Mouse (Mus musculus) erythroblast, embryonic 14.5 days (primary cell): ENCODE measurements around the gene Sdcbp2. TPM values are rescaled to one million over a fixed set of nuclear protein-coding genes. Genes with fewer than 3 reads are reported as not detected.

ENCODE experiments used
- H3K27me3 ChIP-seq: 2 replicates; pipeline ENCODE4 v1.6.1; 2012; ENCODE audit warnings: inconsistent platforms; ENCODE audit not compliant: control insufficient read depth
- H3K36me3 ChIP-seq: 2 replicates; pipeline ENCODE4 v1.6.1; 2012; ENCODE audit warnings: mild to moderate bottlenecking, inconsistent platforms; ENCODE audit not compliant: control insufficient read depth
- H3K4me1 ChIP-seq: 2 replicates; pipeline ENCODE4 v1.6.1; 2012; ENCODE audit warnings: inconsistent platforms; ENCODE audit not compliant: control insufficient read depth
- H3K4me3 ChIP-seq: replicated peaks from 2 replicates; pipeline ENCODE3; 2012; ENCODE audit warnings: moderate library complexity, mild to moderate bottlenecking, inconsistent platforms
- H3K9me3 ChIP-seq: 2 replicates; pipeline ENCODE4 v1.6.1; 2012; ENCODE audit warnings: low read length, inconsistent platforms, mixed read lengths; ENCODE audit not compliant: control insufficient read depth
- GATA1 ChIP-seq: IDR thresholded peaks from 2 replicates; pipeline ENCODE4 v1.6.1; 2012; ENCODE audit warnings: low read length, inconsistent platforms, mixed read lengths
- TAL1 ChIP-seq: IDR thresholded peaks from 3 replicates; pipeline ENCODE4 v1.6.1; 2012; ENCODE audit warnings: low read length, inconsistent platforms, mixed read lengths
- polyA plus RNA-seq: library from polyadenylated mRNA; stranded (reverse); fragments of >175 nt; gene quantifications from 2 replicates; pipeline ENCODE4 v1.2.3, GENCODE M21; 2012

Gene Sdcbp2
- polyA plus RNA-seq: not detected in 2 replicates

GRCm38 (mm10) chr2:151571873-151572700, at the start of gene Sdcbp2:
TSS of gene Sdcbp2 (plus strand) at chr2:151572622.
- TF ChIP-seq GATA1 (no peak), TAL1 (no peak)
- Histone ChIP-seq H3K9me3 (no peaks in the 10 kb centered on the region), H3K4me3 (no peak within 1 kb of the TSS), H3K27me3 (peaks cover 15% of the 10 kb centered on the region), H3K36me3 (no peaks in the 10 kb centered on the region), H3K4me1 (peaks cover 7% of the 10 kb centered on the region)

GRCm38 (mm10) chr2:151524324-151525041, 47.9 kb upstream of the Sdcbp2 start:
- Histone ChIP-seq H3K36me3 (no peaks in the 10 kb centered on the region; the same call in 1 of the 2 replicates), H3K27me3 (peaks cover 9% of the 10 kb centered on the region; the same call in 1 of the 2 replicates), H3K4me3 (no peak overlapping the region), H3K4me1 (peaks cover 6% of the 10 kb centered on the region), H3K9me3 (no peaks in the 10 kb centered on the region)
- TF ChIP-seq GATA1 (no peak), TAL1 (no peak)

- Histone ChIP-seq H3K4me3 (no peak overlapping the region), H3K27me3 (peaks cover 9% of the 10 kb centered on the region; the same call in 1 of the 2 replicates), H3K36me3 (no peaks in the 10 kb centered on the region; the same call in 1 of the 2 replicates), H3K9me3 (no peaks in the 10 kb centered on the region), H3K4me1 (peaks cover 7% of the 10 kb centered on the region)
- TF ChIP-seq GATA1 (no peak), TAL1 (no peak)
These were observed 46.9 kb upstream of the Sdcbp2 start for GRCm38 (mm10) chr2:151525520-151525919.

- no peak for TF ChIP-seq TAL1
- no peak for TF ChIP-seq GATA1
- Histone ChIP-seq H3K9me3 (no peaks in the 10 kb centered on the region), H3K27me3 (peaks cover 9% of the 10 kb centered on the region; the same call in 1 of the 2 replicates), H3K36me3 (no peaks in the 10 kb centered on the region), H3K4me1 (peaks cover 8% of the 10 kb centered on the region), H3K4me3 (no peak overlapping the region)
These were observed 44.4 kb upstream of the Sdcbp2 start for GRCm38 (mm10) chr2:151528066-151528465.

- TF ChIP-seq GATA1 (no peak), TAL1 (no peak)
- no peak overlapping the region for H3K4me3 ChIP-seq
These were observed 43.3 kb upstream of the Sdcbp2 start for GRCm38 (mm10) chr2:151529169-151529568.

GRCm38 (mm10) chr2:151530378-151531230, 41.8 kb upstream of the Sdcbp2 start:
- H3K36me3 ChIP-seq: no peaks in the 10 kb centered on the region
- peaks cover 1% of the 10 kb centered on the region for H3K4me1 ChIP-seq
- no peak overlapping the region for H3K4me3 ChIP-seq
- TF ChIP-seq TAL1 (no peak), GATA1 (no peak)
- H3K27me3 ChIP-seq: peaks cover 6% of the 10 kb centered on the region; the same call in 1 of the 2 replicates
- H3K9me3 ChIP-seq: no peaks in the 10 kb centered on the region

More at GRCm38 (mm10) chr2:151529169-151529568, 43.3 kb upstream of the Sdcbp2 start:
- no peaks in the 10 kb centered on the region for H3K9me3 ChIP-seq
- H3K36me3 ChIP-seq: no peaks in the 10 kb centered on the region
- peaks cover 9% of the 10 kb centered on the region; the same call in 1 of the 2 replicates for H3K27me3 ChIP-seq
- H3K4me1 ChIP-seq: peaks cover 6% of the 10 kb centered on the region

GRCm38 (mm10) chr2:151533632-151534031, 38.8 kb upstream of the Sdcbp2 start:
- no peaks in the 10 kb centered on the region for H3K9me3 ChIP-seq
- H3K36me3 ChIP-seq: no peaks in the 10 kb centered on the region
- H3K4me3 ChIP-seq: no peak overlapping the region
- H3K27me3 ChIP-seq: peaks cover under 1% of the 10 kb centered on the region
- peaks cover 1% of the 10 kb centered on the region for H3K4me1 ChIP-seq
- no peak for TF ChIP-seq TAL1
- no peak for TF ChIP-seq GATA1

- H3K27me3 ChIP-seq: peaks cover 4% of the 10 kb centered on the region
- no peaks in the 10 kb centered on the region for H3K9me3 ChIP-seq
- H3K4me1 ChIP-seq: no peaks in the 10 kb centered on the region
- TF ChIP-seq TAL1 (no peak), GATA1 (no peak)
- no peaks in the 10 kb centered on the region for H3K36me3 ChIP-seq
- no peak overlapping the region for H3K4me3 ChIP-seq
These were observed 36.3 kb upstream of the Sdcbp2 start for GRCm38 (mm10) chr2:151535961-151536617.
